Mouse (Mus musculus) urinary bladder, postnatal 10 days (tissue): ENCODE data around the gene Mtrex.

ENCODE experiments used
- DNase-seq: peaks from one replicate; pipeline ENCODE4 v3.0.0; 2022; ENCODE audit warnings: low spot score

Mtrex gene

DNA sequence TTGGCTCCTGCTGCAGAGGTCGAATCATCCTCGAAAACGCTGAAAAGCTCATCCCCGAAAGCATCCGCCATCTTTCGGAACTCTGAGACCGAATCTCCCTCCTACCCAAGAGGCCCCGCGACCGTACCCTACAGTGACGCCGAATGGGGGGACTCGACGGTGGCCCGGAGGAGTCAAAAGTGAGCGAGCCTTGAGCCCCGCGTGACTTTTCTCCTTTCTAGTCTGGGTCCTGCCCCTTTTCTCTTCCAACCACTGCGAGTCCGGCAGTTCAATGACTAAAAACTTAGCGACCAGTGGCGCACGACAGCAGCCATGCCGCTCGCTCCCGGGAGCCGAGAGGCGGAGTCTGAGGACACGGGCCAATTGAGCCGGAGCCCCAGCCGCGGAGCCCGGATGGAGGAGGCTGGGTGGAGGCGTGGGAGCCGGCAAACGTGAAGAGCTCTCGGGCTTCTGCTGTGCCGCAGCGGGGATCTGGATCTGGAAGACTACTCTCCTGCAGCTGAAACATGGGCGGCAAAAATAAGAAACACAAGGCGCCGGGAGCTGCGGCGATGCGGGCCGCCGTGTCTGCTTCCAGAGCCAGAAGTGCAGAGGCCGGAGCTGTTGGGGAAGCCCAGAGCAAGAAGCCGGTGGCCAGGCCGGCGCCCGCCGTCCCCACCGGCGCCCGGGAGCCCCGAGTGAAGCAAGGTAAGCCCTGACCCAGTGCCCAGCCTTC lies at the start of gene Mtrex, which contains the start of gene Dhx29:
Mtrex (minus strand) TSS at position 112 of the 715 bp plus-strand sequence.
Dhx29 (plus strand) TSS at position 168 of the 715 bp plus-strand sequence.
- peak; percentile 99 for DNase-seq

DNA sequence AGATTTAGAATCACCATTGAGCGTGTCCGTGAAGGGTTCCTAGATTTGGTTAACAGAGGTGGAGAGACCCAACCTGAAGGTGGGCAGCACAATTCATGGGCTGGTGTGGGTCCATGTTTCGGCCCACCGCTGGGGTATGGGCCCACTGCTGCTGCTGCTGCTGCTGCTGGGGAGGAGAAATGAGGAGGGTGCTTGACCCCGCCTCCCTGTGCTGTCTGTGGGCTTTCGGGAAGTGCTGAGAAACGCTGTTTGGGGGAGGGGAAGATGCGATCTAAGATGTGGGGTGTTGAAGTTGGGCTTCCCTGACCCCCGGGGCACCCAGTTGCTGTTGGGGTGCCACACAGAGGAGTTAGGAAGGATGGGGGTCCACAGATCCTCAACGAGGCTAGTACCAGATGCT lies 49.5 kb upstream of the Mtrex start:
- no peak for DNase-seq

DNA sequence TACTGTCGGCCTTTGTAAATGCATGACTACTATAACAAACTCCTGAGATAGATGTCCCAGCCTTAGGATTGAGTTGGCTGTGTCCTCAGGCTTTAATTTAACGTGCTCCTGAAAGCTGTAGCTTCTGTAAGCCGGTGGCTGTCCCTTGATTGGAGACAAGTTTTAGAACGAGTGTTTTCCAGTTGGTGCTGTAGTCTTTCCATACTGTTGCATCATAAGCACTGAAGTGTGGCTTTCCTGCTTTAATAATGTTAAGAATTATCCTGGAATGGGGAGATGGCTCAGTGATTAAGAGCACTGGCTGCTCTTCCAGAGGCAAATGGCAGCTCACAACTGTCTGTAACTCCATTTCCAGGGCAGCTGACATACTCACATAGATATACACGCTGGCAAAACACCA lies 40.1 kb upstream of the Mtrex start:
- no peak for DNase-seq

DNA sequence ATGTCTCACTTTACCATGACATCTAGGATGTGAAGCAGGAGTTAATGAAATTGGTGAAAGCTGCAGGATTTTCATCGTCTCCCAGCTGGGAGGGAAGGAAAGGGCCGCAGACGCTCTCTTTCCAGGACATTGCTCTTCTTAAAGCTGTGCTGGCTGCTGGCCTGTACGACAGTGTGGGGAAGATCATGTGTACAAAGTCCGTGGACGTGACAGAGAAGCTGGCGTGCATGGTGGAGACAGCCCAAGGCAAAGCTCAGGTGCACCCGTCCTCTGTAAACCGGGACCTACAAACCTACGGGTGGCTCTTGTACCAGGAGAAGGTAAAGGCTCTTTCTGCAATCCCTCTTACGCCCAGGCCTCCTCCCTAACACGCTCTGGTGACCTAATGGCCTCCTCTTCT lies 37.2 kb upstream of the Mtrex start:
- no peak for DNase-seq

DNA sequence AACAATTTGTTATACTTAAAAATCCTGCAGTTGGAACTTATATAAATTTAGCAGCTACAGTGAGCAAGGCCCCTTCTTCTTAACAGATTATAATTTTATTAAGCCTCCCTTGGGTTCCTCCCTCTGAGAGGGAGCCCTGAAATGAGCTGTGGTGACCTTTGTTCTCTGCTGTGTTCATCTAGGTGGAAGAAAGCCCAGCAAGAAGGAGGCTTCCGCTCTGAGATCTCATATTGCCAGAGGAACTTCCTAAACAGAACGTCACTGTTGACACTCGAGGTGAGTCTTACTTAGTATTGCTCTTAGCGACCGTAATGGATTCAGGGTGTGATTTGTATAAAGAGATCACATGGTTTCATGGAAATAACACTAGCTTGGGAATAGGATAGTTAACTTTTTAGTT lies 35.9 kb upstream of the Mtrex start:
- DNase-seq: no peak

DNA sequence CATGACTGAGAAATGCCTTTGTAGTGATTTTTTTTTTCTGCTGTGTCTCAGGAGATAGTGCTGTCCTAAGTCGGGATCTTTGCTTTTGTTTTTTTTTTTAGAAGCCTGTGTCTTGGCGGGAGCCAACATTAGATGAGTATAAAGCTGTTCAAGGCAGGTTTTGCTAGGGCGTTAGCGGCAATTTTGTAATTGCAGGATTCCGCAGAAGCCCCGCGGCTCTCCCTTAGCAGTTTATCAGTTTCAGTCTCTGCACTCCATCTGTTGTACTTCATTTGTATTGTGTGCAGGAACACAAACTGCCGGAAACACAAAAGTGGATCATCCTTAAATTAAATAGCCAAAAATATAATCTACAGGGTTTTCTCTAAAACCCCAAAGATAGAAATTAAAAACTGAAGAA lies 26.9 kb upstream of the Mtrex start:
- no peak for DNase-seq

DNA sequence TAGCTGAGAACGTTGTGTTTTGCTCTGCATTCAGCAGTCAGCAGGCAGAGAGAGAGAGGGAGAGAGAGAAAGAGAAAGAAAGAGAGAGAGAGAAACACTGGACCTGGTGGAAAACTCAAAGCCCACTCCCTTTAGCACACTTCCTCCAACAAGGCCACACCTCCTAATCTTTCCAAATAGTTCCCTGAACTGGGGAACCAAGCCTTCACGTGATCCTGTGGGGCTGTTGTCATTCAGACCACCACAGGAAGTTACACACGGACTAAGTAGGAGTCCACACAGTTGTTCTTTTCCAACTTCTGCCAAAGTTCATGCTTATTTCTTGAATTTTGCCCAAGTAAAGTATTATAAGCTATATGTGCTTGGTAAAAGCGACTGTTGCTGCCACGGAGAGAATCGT lies 18.7 kb upstream of the Mtrex start:
- no peak for DNase-seq

DNA sequence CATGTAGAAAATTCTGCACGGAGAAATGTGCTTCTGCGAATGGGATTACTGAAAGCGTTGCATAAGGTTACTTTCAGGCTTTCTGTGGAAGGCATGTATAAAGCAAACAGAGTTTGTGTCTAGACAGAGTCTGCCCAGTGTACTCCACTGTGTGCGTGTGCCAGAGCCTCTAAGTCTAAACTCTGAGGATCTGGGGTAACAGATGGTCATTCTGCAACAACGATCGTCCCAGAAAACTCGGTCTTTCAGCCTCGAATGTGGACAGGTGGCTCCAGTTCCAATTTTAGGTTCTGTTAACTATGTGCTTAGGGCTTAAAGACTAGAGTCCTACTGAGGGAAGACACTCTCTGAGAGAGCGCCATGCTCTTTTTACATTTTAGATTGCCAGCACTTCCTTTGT lies 18.1 kb upstream of the Mtrex start:
- DNase-seq: no peak

DNA sequence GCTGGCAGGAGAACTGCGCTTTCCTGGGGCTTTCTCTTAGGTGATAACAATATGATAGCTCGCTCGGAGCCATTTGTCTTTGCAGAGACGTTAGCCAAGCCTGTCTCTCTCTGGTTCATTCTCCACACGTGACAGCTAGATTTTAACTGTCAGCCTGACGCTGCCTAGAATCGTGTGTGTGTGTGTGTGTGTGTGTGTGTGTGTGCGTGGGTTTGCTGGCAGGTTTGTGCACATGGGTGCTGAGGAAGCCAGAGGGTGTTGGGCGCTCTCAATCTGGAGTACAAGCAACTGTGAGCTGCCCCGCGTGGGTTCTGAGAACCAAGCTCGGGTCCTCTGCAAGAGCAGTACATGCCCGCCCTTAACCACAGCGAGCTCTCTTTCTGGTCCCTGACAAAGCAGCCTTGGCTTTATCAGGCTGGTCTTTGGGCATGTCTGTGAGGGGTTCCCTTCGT lies 14.7 kb upstream of the Mtrex start:
- DNase-seq: no peak

DNA sequence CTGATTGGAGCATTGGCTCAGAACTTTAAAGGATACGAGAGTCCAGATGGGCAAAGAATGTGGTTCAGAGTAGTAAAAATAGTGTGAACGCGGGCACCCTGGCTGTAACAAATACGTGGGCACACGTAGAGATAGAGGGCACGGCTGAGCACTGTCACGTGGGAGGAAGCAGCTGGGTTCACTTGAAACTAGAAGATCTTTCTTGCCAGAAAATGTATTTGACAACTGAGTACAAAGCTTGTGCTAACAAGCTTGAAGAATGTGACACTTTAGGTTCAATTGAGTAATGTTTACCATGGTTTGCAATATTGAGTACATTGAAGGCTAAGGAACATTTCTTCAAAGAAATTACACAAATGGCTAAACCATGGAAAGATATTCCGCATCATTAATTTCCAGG lies 10.9 kb upstream of the Mtrex start:
- DNase-seq: no peak

DNA sequence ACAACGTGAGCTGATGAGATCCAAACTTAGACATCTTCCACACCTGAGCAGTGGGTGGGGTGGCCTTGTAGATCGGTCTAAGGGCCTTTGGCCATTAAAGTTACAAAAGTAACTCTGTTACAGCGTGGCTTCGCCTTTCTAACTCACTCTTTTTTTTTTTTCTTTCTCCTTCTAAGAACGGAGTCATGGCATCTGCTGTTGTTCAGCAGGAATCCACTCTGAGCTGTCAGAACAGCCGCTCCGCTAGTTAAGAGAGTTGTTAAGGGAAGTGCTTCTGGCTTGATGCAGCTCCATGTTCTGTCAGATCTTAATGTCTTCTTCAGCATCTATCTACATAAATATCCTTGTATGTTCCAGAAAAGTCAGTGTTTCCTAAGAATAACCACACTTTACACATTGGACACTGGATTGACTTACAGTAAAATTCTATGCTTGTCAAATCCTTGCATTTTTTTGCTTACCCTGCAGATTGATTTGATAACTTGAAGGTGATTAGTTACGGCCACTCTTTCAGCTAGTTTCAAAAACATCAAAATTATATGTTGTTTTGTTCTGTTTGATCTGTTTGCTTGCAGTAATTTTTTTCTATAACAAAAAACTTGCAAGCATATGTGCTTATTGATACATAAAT lies 955 bp upstream of the Mtrex start:
- DNase-seq: no peak

DNA sequence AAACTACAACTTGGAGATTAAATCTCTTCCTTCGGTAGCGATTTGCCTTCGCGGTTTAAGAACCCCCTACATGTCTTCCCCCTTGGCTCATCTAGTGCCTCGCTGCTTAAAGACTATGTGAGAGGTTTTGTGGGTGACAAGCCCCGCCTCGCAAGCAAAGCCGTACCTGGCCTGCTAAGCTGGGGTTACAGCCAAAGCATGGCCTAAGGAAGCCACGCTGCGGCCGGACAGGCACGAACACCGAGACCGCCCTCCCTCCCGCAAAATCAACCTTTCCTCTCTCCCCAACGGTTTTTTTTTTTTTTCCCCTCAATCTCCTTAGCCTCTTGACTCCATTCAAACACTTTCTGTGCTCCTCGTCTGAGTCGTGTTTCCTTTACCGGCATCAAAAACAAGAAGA lies 402 bp downstream of the Mtrex start:
- DNase-seq: no peak

DNA sequence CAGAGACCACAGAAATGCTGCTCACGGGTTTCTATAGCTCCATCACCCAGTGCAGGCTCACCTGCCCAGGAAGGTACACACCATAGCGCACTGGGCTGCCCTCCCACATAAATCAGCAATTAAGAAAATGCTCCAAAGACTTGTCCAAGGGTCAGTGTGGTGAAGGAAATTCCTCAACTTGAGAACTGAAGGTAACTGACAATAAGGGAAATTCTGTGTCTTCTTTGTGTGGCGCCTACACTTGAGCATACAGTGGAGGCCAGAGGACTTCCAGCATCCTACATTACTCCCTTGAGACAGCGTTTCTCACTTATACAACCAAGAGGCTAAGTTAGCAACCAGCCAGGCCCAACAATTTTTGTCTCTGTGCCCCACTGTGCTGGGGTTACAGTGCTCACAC lies 1.2 kb downstream of the Mtrex start:
- no peak for DNase-seq

DNA sequence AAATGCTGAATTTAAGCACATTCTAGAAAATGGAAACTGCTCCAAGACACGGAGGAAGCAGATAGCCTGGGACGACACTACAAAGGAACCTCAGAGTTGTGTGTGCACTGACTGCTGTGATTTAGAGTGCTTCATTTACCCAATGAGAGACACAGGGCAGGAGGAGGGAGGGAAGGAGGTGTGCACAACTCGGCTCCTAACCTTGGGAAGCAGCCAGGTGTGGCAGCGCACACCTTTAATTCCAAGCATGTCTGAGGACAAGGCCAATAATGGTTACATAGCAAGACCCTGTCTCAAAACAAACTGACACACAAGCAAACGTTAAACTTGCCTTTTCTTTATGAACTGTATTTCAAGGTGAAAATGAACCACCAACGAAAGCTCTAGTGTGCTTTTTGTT lies 1.9 kb downstream of the Mtrex start:
- no peak for DNase-seq

DNA sequence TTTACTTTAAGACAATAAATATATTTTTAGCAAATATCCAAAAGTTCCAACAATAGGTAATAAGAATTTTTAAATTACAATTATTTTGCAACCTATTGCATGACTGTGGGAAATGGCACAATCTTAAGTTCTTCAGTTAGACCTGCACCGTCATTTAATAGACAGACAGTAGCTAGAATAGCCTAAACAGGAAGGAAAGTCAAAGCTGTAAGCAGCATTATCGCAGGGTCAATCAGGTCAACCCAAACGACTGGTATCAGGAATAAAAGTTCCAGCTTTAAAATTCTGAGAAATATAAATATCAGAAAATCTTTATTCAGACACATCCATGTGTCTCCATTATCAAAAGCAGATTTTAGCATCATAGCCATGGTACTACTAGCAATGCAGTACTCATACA lies 6.3 kb downstream of the Mtrex start:
- DNase-seq: no peak

DNA sequence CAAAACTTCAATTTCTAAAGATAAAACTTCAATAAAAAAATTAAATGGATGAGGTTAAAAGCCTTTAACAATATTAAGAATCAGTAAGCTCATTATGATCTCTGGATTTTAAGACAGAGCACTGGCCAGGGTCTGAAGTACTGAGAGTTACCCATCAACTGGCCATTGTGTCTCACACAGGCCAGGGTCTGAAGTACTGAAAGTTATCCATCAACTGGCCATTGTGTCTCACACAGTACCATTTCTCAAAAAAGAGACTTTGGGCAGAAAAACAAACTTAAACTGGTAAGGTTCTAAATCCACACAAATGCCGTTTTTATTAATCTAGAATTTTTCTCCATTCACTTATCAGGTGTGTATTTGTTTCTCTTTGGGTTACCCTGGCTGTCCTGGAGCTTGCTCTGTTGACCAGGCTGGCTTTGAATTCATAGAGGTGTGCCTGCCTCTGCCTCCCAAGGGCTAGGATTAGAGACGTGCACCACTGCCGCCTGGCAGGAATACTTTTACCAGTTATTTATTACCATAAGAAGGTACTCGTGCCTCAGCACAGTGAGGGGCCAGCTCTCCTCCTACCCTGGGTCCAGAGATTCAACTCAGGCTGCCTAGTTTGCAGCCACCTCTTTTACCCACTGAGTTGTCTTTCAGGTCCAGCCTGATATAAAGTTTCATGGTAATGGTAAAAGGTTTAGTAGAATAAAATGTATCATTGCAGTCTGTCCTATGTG lies 7.9 kb downstream of the Mtrex start:
- no peak for DNase-seq

DNA sequence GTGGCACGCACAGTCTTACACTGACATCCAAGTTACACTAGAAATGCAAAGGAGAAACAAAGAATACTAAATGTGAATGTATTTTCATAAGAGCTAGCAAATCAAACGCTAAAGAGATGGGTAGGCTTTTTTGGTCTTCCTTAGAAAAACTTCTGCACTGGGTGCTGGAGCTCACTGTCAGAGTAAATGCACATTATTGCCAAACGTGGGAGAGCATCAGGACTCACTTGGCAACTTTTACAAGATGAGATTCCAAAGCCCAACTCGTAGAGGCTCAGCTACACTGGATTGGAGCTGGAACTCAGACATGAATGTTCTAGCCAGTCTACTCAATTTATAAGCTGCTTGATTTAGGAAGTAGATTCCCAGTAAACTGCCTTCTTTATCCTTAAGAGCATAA lies 16.8 kb downstream of the Mtrex start:
- no peak for DNase-seq

DNA sequence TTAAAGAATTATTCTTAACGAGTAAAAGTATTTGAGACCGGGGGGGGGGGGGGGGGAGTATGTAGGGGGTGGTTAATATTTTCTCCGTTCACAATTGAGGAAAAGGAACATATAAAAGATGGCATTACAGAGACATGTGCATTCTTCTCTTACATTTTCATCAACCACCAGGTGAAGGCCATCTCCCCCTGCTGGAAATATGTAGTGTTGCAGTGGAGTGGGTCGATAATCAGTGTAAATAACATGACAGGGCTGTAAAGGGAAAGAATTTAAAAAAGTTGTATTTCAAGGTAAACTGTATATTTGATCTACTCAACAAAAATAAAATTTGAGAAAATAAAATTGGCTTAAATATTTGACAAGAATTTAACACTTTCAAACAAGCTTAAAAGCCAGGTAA lies 17.5 kb downstream of the Mtrex start:
- DNase-seq: no peak

DNA sequence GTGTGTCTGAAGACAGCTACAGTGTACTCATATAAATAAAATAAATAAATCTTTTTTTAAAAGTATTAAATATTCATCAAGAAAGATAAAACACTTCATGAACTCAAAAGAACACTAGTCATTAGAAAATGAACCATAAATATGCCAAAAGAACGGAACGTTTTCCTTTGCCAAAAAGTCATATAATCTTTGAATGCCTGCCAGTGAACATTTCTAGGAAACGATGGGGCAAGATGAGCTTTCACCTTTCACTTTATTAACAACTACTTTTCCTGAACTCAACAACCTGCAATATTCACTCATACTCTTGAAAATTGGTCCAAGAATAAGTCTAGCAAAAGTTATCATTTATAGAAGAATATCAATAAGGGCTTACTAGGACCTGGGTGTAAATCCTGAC lies 25.0 kb downstream of the Mtrex start:
- no peak for DNase-seq

DNA sequence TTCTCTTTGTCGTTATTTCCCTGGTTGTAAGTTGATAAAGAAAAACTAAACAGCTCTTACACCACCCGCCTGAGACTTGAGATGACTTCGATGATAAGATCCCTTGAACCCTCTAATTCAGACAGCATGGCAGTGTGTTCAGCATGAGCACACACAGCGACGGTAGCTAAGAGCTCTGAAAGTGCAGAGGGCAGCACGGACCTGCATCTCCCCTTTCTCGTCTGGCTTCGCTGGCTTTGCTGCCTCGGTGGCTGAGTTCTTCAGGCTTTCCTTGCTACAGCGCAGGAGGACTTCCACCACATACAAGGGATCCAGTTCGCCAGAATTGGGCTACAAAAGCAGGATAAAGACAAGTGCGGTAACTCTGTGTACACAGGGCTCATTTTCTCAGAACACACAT lies 40.0 kb downstream of the Mtrex start:
- no peak for DNase-seq

DNA sequence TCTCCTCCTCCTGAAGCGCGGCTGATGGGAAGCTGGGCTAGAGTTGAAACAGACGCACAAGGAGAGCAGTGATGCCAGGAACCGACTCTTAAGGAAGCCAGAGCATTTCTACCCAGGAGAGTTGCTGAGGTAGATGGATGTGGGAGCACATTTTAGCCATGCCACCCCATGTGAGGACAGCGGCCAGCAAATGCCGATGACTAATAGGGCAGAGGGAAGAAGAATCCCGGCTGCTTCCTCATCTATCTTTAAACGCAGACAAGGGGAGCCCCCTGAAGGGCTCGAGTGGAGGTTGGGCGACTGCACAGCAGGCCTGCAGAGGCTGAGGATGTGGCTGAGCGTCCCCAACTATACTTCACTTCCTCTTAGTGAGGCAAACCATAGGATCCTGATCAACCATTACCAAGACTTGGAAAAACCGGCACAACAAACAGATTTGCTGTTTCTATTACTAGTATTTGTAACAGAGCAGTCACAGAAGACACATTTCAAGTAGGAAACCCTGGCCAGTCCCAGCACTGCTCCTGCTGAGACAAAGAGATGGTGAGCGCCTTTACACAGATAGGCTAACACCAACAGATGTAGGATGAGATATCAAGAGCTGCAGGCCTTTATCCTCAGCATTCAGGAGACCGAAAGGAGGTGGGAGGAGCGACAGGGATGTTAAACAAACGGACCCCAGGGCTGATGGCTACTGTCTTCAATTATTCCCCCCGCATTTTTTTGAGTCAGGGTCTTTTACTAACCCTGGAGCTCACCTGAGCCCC lies 55.5 kb downstream of the Mtrex start:
- no peak for DNase-seq

DNA sequence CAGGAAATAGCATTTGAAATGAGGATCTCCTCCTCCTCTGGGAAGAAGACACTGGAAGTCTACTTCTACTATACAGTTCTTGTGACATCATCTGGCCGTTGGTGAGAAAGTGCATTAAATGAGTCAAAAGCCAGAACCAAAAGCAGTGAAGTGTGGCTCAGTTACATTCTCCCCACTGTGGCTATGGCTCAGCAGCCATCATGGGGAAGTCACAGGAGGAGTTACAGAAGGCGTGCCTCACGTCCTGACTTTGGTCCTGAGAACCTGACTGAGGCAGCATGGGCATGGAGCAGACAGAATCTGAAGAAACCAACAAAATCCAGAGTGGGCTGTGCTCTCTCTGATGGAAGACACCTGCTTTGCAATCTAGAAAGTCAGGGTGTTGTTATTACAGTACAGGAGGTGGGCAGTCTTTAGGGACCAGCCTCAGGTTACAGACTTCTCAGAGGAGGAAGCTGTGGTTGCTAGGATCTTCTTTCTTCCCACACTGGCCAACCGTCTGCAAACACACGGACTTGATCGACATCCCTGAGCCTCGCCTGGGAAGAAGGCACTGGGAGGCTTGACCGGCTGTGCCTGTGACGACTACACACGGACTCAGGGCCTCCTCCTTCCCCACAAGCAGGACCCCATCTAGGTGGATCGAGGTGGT lies 57.0 kb downstream of the Mtrex start:
- DNase-seq: no peak
